Mouse (Mus musculus): ENCODE measurements around the gene Hist1h1d. TPM values are rescaled to one million over a fixed set of nuclear protein-coding genes. Genes with fewer than 3 reads are reported as not detected.

The Hist1h1d gene
- polyA plus RNA-seq, 2 experiments, result 0.61 to 0.62 TPM

DNA sequence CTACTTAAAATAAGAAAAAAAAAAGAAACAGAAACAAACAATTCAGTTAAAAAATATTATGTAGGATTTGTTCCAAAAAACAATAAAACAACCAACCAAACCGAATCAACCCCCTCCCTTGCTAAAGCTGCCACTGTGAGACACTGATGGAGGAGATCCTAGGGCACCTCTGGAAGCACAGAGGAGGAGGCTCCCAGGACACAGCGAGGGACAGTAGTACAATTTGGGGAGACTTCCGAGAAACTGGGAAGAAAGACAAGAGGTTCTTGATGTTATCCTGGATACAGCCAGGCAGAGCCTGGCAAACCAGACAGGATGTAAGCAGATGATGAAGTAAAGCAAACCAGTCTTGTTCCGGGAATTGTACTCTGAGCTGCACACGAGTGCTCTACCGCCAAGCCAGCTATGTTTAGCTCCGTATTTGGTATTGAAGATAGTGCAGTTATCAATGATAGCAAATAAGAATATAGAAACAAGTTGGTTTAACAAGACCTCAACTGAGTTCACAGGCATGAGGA lies 50.2 kb downstream of the Hist1h1d start:
- no peak for ATAC-seq (ENCODE audit: low FRiP score, low read depth)

DNA sequence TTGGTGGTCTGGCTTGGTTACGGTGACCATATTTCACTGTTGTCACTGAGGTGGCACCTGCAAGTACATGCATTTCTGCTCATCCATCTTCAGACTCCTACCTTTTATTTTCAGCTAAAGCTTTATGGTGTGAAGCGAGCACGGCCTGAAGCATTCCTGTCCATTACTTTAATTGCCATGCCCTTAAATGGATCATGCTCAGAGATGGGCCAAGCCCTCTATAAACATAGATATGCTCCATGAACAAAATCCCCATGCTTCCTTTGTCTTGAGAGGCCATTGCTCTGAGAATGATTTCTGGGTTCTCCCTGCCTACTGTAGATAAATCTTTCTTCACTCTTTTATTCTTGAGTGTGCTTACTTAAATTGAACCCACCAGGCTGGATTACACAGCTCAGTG lies 51.4 kb downstream of the Hist1h1d start:
- no peak for TF ChIP-seq POLR2A (IDR thresholded peaks at IDR 0.05; ENCODE audit: borderline replicate concordance, extremely low read depth, insufficient read depth, insufficient read length)
- 89% methylated on average over 3 of the region's 3 CpGs for WGBS
- H3K4me3 ChIP-seq (replicated peaks; ENCODE audit: low read length), result no peak overlapping the region
- DNase-seq (ENCODE audit: low spot score) (no peak), ATAC-seq (ENCODE audit: low FRiP score, low read depth) (no peak)
- no peak overlapping the region for H3K9ac ChIP-seq (ENCODE audit: low read depth, low read length, severe bottlenecking)
- no peak overlapping the region for H3K27ac ChIP-seq (replicated peaks; ENCODE audit: low read depth, low read length)
- no peaks in the 10 kb centered on the region for H3K27me3 ChIP-seq (ENCODE audit: control insufficient read depth, insufficient read depth, low read length)
- no peaks in the 10 kb centered on the region for H3K36me3 ChIP-seq (ENCODE audit: control insufficient read depth, insufficient read depth, low read length)
- H3K9me3 ChIP-seq (ENCODE audit: control insufficient read depth, low read length), result no peaks in the 10 kb centered on the region
- H3K4me2 ChIP-seq (replicated peaks; ENCODE audit: low read depth, low read length, severe bottlenecking), result no peak overlapping the region
- H3K4me1 ChIP-seq (ENCODE audit: control insufficient read depth, insufficient read depth, low read length), result no peaks in the 10 kb centered on the region

More for the DNA sequence above, 50.2 kb downstream of the Hist1h1d start:
- H3K4me1 ChIP-seq (ENCODE audit: control insufficient read depth, insufficient read depth, low read length), result no peaks in the 10 kb centered on the region
- H3K9ac ChIP-seq (ENCODE audit: low read depth, low read length, severe bottlenecking), result no peak overlapping the region
- H3K4me3 ChIP-seq (replicated peaks; ENCODE audit: low read length), result no peak overlapping the region
- H3K9me3 ChIP-seq (ENCODE audit: control insufficient read depth, low read length), result no peaks in the 10 kb centered on the region
- no peak overlapping the region for H3K4me2 ChIP-seq (replicated peaks; ENCODE audit: low read depth, low read length, severe bottlenecking)
- H3K36me3 ChIP-seq (ENCODE audit: control insufficient read depth, insufficient read depth, low read length), result no peaks in the 10 kb centered on the region
- 75% methylated on average over 7 of the region's 7 CpGs for WGBS
- no peaks in the 10 kb centered on the region for H3K27me3 ChIP-seq (ENCODE audit: control insufficient read depth, insufficient read depth, low read length)
- no peak for DNase-seq (ENCODE audit: low spot score)
- no peak for TF ChIP-seq POLR2A (IDR thresholded peaks at IDR 0.05; ENCODE audit: borderline replicate concordance, extremely low read depth, insufficient read depth, insufficient read length)
- H3K27ac ChIP-seq (replicated peaks; ENCODE audit: low read depth, low read length), result no peak overlapping the region

DNA sequence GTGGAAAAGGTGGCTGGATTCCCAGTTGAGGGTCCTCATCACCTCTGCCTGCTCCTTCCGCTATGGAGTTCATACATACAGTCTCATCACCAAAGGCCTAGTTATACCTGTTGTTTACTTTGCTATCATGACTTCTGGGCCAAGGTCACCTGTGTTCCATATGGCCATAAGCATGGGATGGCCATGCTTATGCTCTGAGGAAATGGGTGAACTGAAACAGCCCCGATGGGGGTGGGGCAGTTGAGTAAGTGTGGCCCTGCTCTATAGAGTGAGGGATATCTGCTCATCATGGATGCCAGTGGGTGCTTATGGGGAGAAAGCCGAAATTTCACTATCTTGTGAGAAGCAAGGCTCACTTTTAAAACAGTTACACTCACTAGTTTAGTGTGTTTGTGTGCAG lies 52.0 kb downstream of the Hist1h1d start:
- H3K36me3 ChIP-seq (ENCODE audit: control insufficient read depth, insufficient read depth, low read length), result no peaks in the 10 kb centered on the region
- ATAC-seq (ENCODE audit: low FRiP score, low read depth) (no peak), DNase-seq (ENCODE audit: low spot score) (no peak)
- no peaks in the 10 kb centered on the region for H3K27me3 ChIP-seq (ENCODE audit: control insufficient read depth, insufficient read depth, low read length)
- no peaks in the 10 kb centered on the region for H3K9me3 ChIP-seq (ENCODE audit: control insufficient read depth, low read length)
- H3K4me2 ChIP-seq (replicated peaks; ENCODE audit: low read depth, low read length, severe bottlenecking), result no peak overlapping the region
- no peaks in the 10 kb centered on the region for H3K4me1 ChIP-seq (ENCODE audit: control insufficient read depth, insufficient read depth, low read length)
- H3K9ac ChIP-seq (ENCODE audit: low read depth, low read length, severe bottlenecking), result no peak overlapping the region
- H3K4me3 ChIP-seq (replicated peaks; ENCODE audit: low read length), result no peak overlapping the region
- WGBS, result 93% methylated on average over 3 of the region's 3 CpGs
- TF ChIP-seq POLR2A (IDR thresholded peaks at IDR 0.05; ENCODE audit: borderline replicate concordance, extremely low read depth, insufficient read depth, insufficient read length), result no peak
- no peak overlapping the region for H3K27ac ChIP-seq (replicated peaks; ENCODE audit: low read depth, low read length)

DNA sequence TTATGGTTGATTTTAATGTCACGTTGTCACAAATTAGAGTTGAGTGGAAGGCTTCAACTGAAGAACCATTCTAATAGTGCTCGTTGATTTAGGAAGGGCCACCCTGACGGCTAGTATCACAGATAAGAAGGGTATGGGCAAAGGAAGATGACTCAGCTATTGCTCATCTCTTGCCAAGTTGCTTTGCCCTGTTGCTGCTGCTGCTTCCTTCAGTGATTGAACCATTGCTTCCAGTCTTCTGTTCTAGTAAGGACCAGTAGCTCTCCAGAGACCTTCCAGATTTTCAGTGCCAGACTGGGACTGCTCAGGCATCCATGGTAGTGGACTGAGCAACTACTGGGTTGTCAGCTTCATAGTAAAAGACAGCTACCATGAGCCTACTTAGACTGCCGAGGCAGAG lies 56.1 kb downstream of the Hist1h1d start:
- ATAC-seq (ENCODE audit: low FRiP score, low read depth), result no peak
- Histone ChIP-seq H3K9ac (ENCODE audit: low read depth, low read length, severe bottlenecking) (no peak overlapping the region), H3K4me3 (replicated peaks; ENCODE audit: low read length) (no peak overlapping the region), H3K4me1 (ENCODE audit: control insufficient read depth, insufficient read depth, low read length) (no peaks in the 10 kb centered on the region), H3K36me3 (ENCODE audit: control insufficient read depth, insufficient read depth, low read length) (no peaks in the 10 kb centered on the region), H3K27ac (replicated peaks; ENCODE audit: low read depth, low read length) (no peak overlapping the region), H3K4me2 (replicated peaks; ENCODE audit: low read depth, low read length, severe bottlenecking) (no peak overlapping the region), H3K27me3 (ENCODE audit: control insufficient read depth, insufficient read depth, low read length) (no peaks in the 10 kb centered on the region), H3K9me3 (ENCODE audit: control insufficient read depth, low read length) (no peaks in the 10 kb centered on the region)
- no peak for DNase-seq (ENCODE audit: low spot score)
- no peak for TF ChIP-seq POLR2A (IDR thresholded peaks at IDR 0.05; ENCODE audit: borderline replicate concordance, extremely low read depth, insufficient read depth, insufficient read length)
- 89% methylated on average over 4 of the region's 4 CpGs for WGBS

DNA sequence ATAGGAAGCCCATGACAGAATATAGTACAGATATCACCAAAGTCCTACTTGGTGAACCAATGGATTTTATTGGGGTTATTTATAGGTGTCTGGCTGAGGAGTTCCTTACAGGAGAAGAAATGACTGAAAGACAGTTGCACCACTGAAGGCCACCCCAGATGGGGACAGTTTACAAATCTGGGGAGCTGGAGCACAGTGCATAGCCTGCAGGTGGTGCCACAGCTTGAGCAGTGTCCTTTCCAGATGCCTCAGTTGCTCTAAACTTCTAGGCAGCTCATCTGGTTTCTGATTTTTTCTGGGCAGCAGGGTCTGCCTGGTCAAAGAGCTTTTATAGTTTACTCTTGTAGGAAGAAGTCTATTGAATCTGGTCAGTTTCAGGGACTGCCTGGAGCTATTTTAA lies 56.8 kb downstream of the Hist1h1d start:
- H3K4me3 ChIP-seq (replicated peaks; ENCODE audit: low read length), result no peak overlapping the region
- no peak overlapping the region for H3K4me2 ChIP-seq (replicated peaks; ENCODE audit: low read depth, low read length, severe bottlenecking)
- H3K36me3 ChIP-seq (ENCODE audit: control insufficient read depth, insufficient read depth, low read length), result no peaks in the 10 kb centered on the region
- DNase-seq (ENCODE audit: low spot score) (no peak), ATAC-seq (ENCODE audit: low FRiP score, low read depth) (no peak)
- no peaks in the 10 kb centered on the region for H3K27me3 ChIP-seq (ENCODE audit: control insufficient read depth, insufficient read depth, low read length)
- no peaks in the 10 kb centered on the region for H3K4me1 ChIP-seq (ENCODE audit: control insufficient read depth, insufficient read depth, low read length)
- no peak for TF ChIP-seq POLR2A (IDR thresholded peaks at IDR 0.05; ENCODE audit: borderline replicate concordance, extremely low read depth, insufficient read depth, insufficient read length)
- no peak overlapping the region for H3K9ac ChIP-seq (ENCODE audit: low read depth, low read length, severe bottlenecking)
- no peaks in the 10 kb centered on the region for H3K9me3 ChIP-seq (ENCODE audit: control insufficient read depth, low read length)
- H3K27ac ChIP-seq (replicated peaks; ENCODE audit: low read depth, low read length), result no peak overlapping the region

Small RNA genes lying within 50 kb of the gene (microRNA-seq; reads per million reads assigned to microRNA genes)
- gene Gm44297 (not detected), gene Gm44359 (not detected), gene Gm44394 (not detected), gene n-TStga1 (1.1 reads per million)

Other genes with a start within 250 kb of the Hist1h1d start
Only the 30 nearest of the 34 such genes appear.
- 15.1 and 20.2 TPM in 2 replicates for gene Zfp322a, start 184.1 kb upstream of the Hist1h1d start, polyA plus RNA-seq (2012; rRNA removed)
- 42.9 and 50.7 TPM in 2 replicates for gene Zfp322a, start 184.1 kb upstream of the Hist1h1d start, polyA plus RNA-seq (2014; fragmentation: Nextera tagmentation; extraction: Ambion mirVana)
- 6.9 and 9.9 TPM in 2 replicates for gene Abt1, start 129.4 kb upstream of the Hist1h1d start, polyA plus RNA-seq (2012; rRNA removed)
- gene Abt1, start 129.4 kb upstream of the Hist1h1d start, polyA plus RNA-seq (2014; fragmentation: Nextera tagmentation; extraction: Ambion mirVana), result 12.0 and 12.2 TPM in 2 replicates
- gene Btn1a1, start 87.4 kb upstream of the Hist1h1d start, polyA plus RNA-seq (2012; rRNA removed), result 0.31 and 0.32 TPM in 2 replicates
- not detected in 2 replicates for gene Btn1a1, start 87.4 kb upstream of the Hist1h1d start, polyA plus RNA-seq (2014; fragmentation: Nextera tagmentation; extraction: Ambion mirVana)
- gene Btn2a2, start 64.4 kb upstream of the Hist1h1d start, polyA plus RNA-seq (2012; rRNA removed), result 0.62 and 0.79 TPM in 2 replicates
- gene Btn2a2, start 64.4 kb upstream of the Hist1h1d start, polyA plus RNA-seq (2014; fragmentation: Nextera tagmentation; extraction: Ambion mirVana), result 0.89 and 1.2 TPM in 2 replicates
- 18.2 and 19.2 TPM in 2 replicates for gene Hist1h4h, start 22.2 kb upstream of the Hist1h1d start, polyA plus RNA-seq (2012; rRNA removed)
- gene Hist1h4h, start 22.2 kb upstream of the Hist1h1d start, polyA plus RNA-seq (2014; fragmentation: Nextera tagmentation; extraction: Ambion mirVana), result 5.5 and 8.1 TPM in 2 replicates
- 557 and 662 TPM in 2 replicates for gene Hist1h2af, start 19.4 kb upstream of the Hist1h1d start, polyA plus RNA-seq (2012; rRNA removed)
- 9.1 and 11.0 TPM in 2 replicates for gene Hist1h2af, start 19.4 kb upstream of the Hist1h1d start, polyA plus RNA-seq (2014; fragmentation: Nextera tagmentation; extraction: Ambion mirVana)
- gene Hist1h3g, start 17.8 kb upstream of the Hist1h1d start, polyA plus RNA-seq (2012; rRNA removed), result 32.6 and 62.7 TPM in 2 replicates
- 4.1 and 6.7 TPM in 2 replicates for gene Hist1h3g, start 17.8 kb upstream of the Hist1h1d start, polyA plus RNA-seq (2014; fragmentation: Nextera tagmentation; extraction: Ambion mirVana)
- gene Hist1h2bh, start 9.9 kb upstream of the Hist1h1d start, polyA plus RNA-seq (2012; rRNA removed), result 5.2 and 6.1 TPM in 2 replicates
- gene Hist1h2bh, start 9.9 kb upstream of the Hist1h1d start, polyA plus RNA-seq (2014; fragmentation: Nextera tagmentation; extraction: Ambion mirVana), result 0.48 and 0.57 TPM in 2 replicates
- gene Hist1h3f, start 9.2 kb upstream of the Hist1h1d start, polyA plus RNA-seq (2012; rRNA removed), result 4.1 and 7.4 TPM in 2 replicates
- 0.65 and 1.00 TPM in 2 replicates for gene Hist1h3f, start 9.2 kb upstream of the Hist1h1d start, polyA plus RNA-seq (2014; fragmentation: Nextera tagmentation; extraction: Ambion mirVana)
- 13.7 and 21.4 TPM in 2 replicates for gene Hist1h4f, start 1.6 kb upstream of the Hist1h1d start, polyA plus RNA-seq (2012; rRNA removed)
- gene Hist1h4f, start 1.6 kb upstream of the Hist1h1d start, polyA plus RNA-seq (2014; fragmentation: Nextera tagmentation; extraction: Ambion mirVana), result 2.6 and 2.8 TPM in 2 replicates
- gene Hist1h3e, start 9.1 kb downstream of the Hist1h1d start, polyA plus RNA-seq (2012; rRNA removed), result 36.1 and 54.1 TPM in 2 replicates
- gene Hist1h3e, start 9.1 kb downstream of the Hist1h1d start, polyA plus RNA-seq (2014; fragmentation: Nextera tagmentation; extraction: Ambion mirVana), result 6.7 and 7.0 TPM in 2 replicates
- gene Hist1h2ae, start 18.0 kb downstream of the Hist1h1d start, polyA plus RNA-seq (2012; rRNA removed), result 19.8 and 35.0 TPM in 2 replicates
- 103 and 109 TPM in 2 replicates for gene Hist1h2ae, start 18.0 kb downstream of the Hist1h1d start, polyA plus RNA-seq (2014; fragmentation: Nextera tagmentation; extraction: Ambion mirVana)
- gene Hist1h2bg, start 18.1 kb downstream of the Hist1h1d start, polyA plus RNA-seq (2012; rRNA removed), result 38.9 and 60.8 TPM in 2 replicates
- 6.9 and 10.0 TPM in 2 replicates for gene Hist1h2bg, start 18.1 kb downstream of the Hist1h1d start, polyA plus RNA-seq (2014; fragmentation: Nextera tagmentation; extraction: Ambion mirVana)
- 17.8 and 25.9 TPM in 2 replicates for gene Hist1h2bf, start 20.9 kb downstream of the Hist1h1d start, polyA plus RNA-seq (2012; rRNA removed)
- 5.3 and 8.5 TPM in 2 replicates for gene Hist1h2bf, start 20.9 kb downstream of the Hist1h1d start, polyA plus RNA-seq (2014; fragmentation: Nextera tagmentation; extraction: Ambion mirVana)
- 6.1 and 13.9 TPM in 2 replicates for gene Hist1h2ad, start 21.1 kb downstream of the Hist1h1d start, polyA plus RNA-seq (2012; rRNA removed)
- gene Hist1h2ad, start 21.1 kb downstream of the Hist1h1d start, polyA plus RNA-seq (2014; fragmentation: Nextera tagmentation; extraction: Ambion mirVana), result 1.2 and 5.3 TPM in 2 replicates
- 30.0 and 33.8 TPM in 2 replicates for gene Hist1h3d, start 22.5 kb downstream of the Hist1h1d start, polyA plus RNA-seq (2012; rRNA removed)
- 6.8 and 10.4 TPM in 2 replicates for gene Hist1h3d, start 22.5 kb downstream of the Hist1h1d start, polyA plus RNA-seq (2014; fragmentation: Nextera tagmentation; extraction: Ambion mirVana)
- 9.4 and 9.8 TPM in 2 replicates for gene Hist1h4d, start 28.3 kb downstream of the Hist1h1d start, polyA plus RNA-seq (2012; rRNA removed)
- gene Hist1h4d, start 28.3 kb downstream of the Hist1h1d start, polyA plus RNA-seq (2014; fragmentation: Nextera tagmentation; extraction: Ambion mirVana), result 95.5 and 101 TPM in 2 replicates
- gene Hist1h2be, start 67.9 kb downstream of the Hist1h1d start, polyA plus RNA-seq (2012; rRNA removed), result 3.0 and 3.4 TPM in 2 replicates
- 1.2 and 1.5 TPM in 2 replicates for gene Hist1h2be, start 67.9 kb downstream of the Hist1h1d start, polyA plus RNA-seq (2014; fragmentation: Nextera tagmentation; extraction: Ambion mirVana)
- 7.4 and 7.7 TPM in 2 replicates for gene Hist1h1e, start 69.3 kb downstream of the Hist1h1d start, polyA plus RNA-seq (2012; rRNA removed)
- gene Hist1h1e, start 69.3 kb downstream of the Hist1h1d start, polyA plus RNA-seq (2014; fragmentation: Nextera tagmentation; extraction: Ambion mirVana), result 15.8 and 16.4 TPM in 2 replicates
- gene Hist1h2ac, start 130.7 kb downstream of the Hist1h1d start, polyA plus RNA-seq (2012; rRNA removed), result 1.6 and 2.7 TPM in 2 replicates
- gene Hist1h2ac, start 130.7 kb downstream of the Hist1h1d start, polyA plus RNA-seq (2014; fragmentation: Nextera tagmentation; extraction: Ambion mirVana), result 0.65 and 0.78 TPM in 2 replicates
- gene Hist1h2bc, start 130.9 kb downstream of the Hist1h1d start, polyA plus RNA-seq (2012; rRNA removed), result 48.2 and 49.5 TPM in 2 replicates
- gene Hist1h2bc, start 130.9 kb downstream of the Hist1h1d start, polyA plus RNA-seq (2014; fragmentation: Nextera tagmentation; extraction: Ambion mirVana), result 34.9 and 44.4 TPM in 2 replicates
- gene Hist1h1t, start 142.6 kb downstream of the Hist1h1d start, polyA plus RNA-seq (2012; rRNA removed), result 0.20 and 0.33 TPM in 2 replicates
- 0.21 TPM in 1 of 2 replicates, not detected in the other for gene Hist1h1t, start 142.6 kb downstream of the Hist1h1d start, polyA plus RNA-seq (2014; fragmentation: Nextera tagmentation; extraction: Ambion mirVana)
- 5.6 and 10.0 TPM in 2 replicates for gene Hist1h4c, start 145.2 kb downstream of the Hist1h1d start, polyA plus RNA-seq (2012; rRNA removed)
- 8.7 and 10.2 TPM in 2 replicates for gene Hist1h4c, start 145.2 kb downstream of the Hist1h1d start, polyA plus RNA-seq (2014; fragmentation: Nextera tagmentation; extraction: Ambion mirVana)
- 3.6 and 4.5 TPM in 2 replicates for gene Hfe, start 157.6 kb downstream of the Hist1h1d start, polyA plus RNA-seq (2012; rRNA removed)
- 9.3 and 10.5 TPM in 2 replicates for gene Hfe, start 157.6 kb downstream of the Hist1h1d start, polyA plus RNA-seq (2014; fragmentation: Nextera tagmentation; extraction: Ambion mirVana)
- 23.7 and 28.5 TPM in 2 replicates for gene Hist1h1c, start 185.5 kb downstream of the Hist1h1d start, polyA plus RNA-seq (2012; rRNA removed)
- gene Hist1h1c, start 185.5 kb downstream of the Hist1h1d start, polyA plus RNA-seq (2014; fragmentation: Nextera tagmentation; extraction: Ambion mirVana), result 24.7 and 27.5 TPM in 2 replicates
- gene Hist1h3c, start 192.3 kb downstream of the Hist1h1d start, polyA plus RNA-seq (2012; rRNA removed), result 41.4 and 92.0 TPM in 2 replicates
- 8.1 and 12.0 TPM in 2 replicates for gene Hist1h3c, start 192.3 kb downstream of the Hist1h1d start, polyA plus RNA-seq (2014; fragmentation: Nextera tagmentation; extraction: Ambion mirVana)
- 13.5 and 15.9 TPM in 2 replicates for gene Hist1h2bb, start 193.5 kb downstream of the Hist1h1d start, polyA plus RNA-seq (2012; rRNA removed)
- gene Hist1h2bb, start 193.5 kb downstream of the Hist1h1d start, polyA plus RNA-seq (2014; fragmentation: Nextera tagmentation; extraction: Ambion mirVana), result 1.2 and 1.4 TPM in 2 replicates
- gene Hist1h2ab, start 197.9 kb downstream of the Hist1h1d start, polyA plus RNA-seq (2012; rRNA removed), result 37.1 and 40.4 TPM in 2 replicates
- gene Hist1h2ab, start 197.9 kb downstream of the Hist1h1d start, polyA plus RNA-seq (2014; fragmentation: Nextera tagmentation; extraction: Ambion mirVana), result 39.0 and 40.1 TPM in 2 replicates
- gene Hist1h3b, start 199.0 kb downstream of the Hist1h1d start, polyA plus RNA-seq (2012; rRNA removed), result 52.4 and 65.5 TPM in 2 replicates
- gene Hist1h3b, start 199.0 kb downstream of the Hist1h1d start, polyA plus RNA-seq (2014; fragmentation: Nextera tagmentation; extraction: Ambion mirVana), result 6.5 and 12.4 TPM in 2 replicates
- 20.0 and 26.6 TPM in 2 replicates for gene Hist1h4b, start 203.8 kb downstream of the Hist1h1d start, polyA plus RNA-seq (2012; rRNA removed)
- gene Hist1h4b, start 203.8 kb downstream of the Hist1h1d start, polyA plus RNA-seq (2014; fragmentation: Nextera tagmentation; extraction: Ambion mirVana), result 4.4 and 6.6 TPM in 2 replicates